Mouse (Mus musculus) urinary bladder, postnatal 4 days (tissue): ENCODE data around the gene Ank3.

ENCODE experiments used
- DNase-seq, 2 experiments: peaks; one replicate each; pipeline ENCODE4 v3.0.0; 2021 to 2022; ENCODE audit warnings: low spot score in 2 of 2

Gene Ank3

GRCm38 (mm10) chr10:69719901-69720415 lies 321.4 kb downstream of the Ank3 start:
- no peak for DNase-seq

- DNase-seq = no peak
Measured at GRCm38 (mm10) chr10:69720452-69720851, 321.9 kb downstream of the Ank3 start.

- DNase-seq = no peak
Measured at GRCm38 (mm10) chr10:69720899-69721490, 322.4 kb downstream of the Ank3 start.

GRCm38 (mm10) chr10:69724159-69724558 lies 325.6 kb downstream of the Ank3 start:
- DNase-seq = no peak

- DNase-seq = no peak
Measured at GRCm38 (mm10) chr10:69725078-69725477, 326.5 kb downstream of the Ank3 start.

- no peak for DNase-seq
Measured at GRCm38 (mm10) chr10:69726265-69726664, 327.7 kb downstream of the Ank3 start.

- no peak for DNase-seq
Measured at GRCm38 (mm10) chr10:69726806-69727205, 328.2 kb downstream of the Ank3 start.

GRCm38 (mm10) chr10:69728876-69729275 lies 330.3 kb downstream of the Ank3 start:
- DNase-seq = no peak

- no peak for DNase-seq
Measured at GRCm38 (mm10) chr10:69730351-69730871, 331.8 kb downstream of the Ank3 start.

GRCm38 (mm10) chr10:69731341-69731740 lies 332.8 kb downstream of the Ank3 start:
- DNase-seq = no peak

- no peak for DNase-seq
Measured at GRCm38 (mm10) chr10:69731863-69732262, 333.3 kb downstream of the Ank3 start.

- DNase-seq = no peak
Measured at GRCm38 (mm10) chr10:69736241-69736640, 337.7 kb downstream of the Ank3 start.

- no peak for DNase-seq
Measured at GRCm38 (mm10) chr10:69738741-69739271, 340.2 kb downstream of the Ank3 start.

GRCm38 (mm10) chr10:69742528-69742927 lies 344.0 kb downstream of the Ank3 start:
- no peak for DNase-seq

GRCm38 (mm10) chr10:69744181-69744580 lies 345.6 kb downstream of the Ank3 start:
- DNase-seq = no peak

- DNase-seq = no peak
Measured at GRCm38 (mm10) chr10:69744871-69745270, 346.3 kb downstream of the Ank3 start.

GRCm38 (mm10) chr10:69746322-69746721 lies 347.7 kb downstream of the Ank3 start:
- DNase-seq = no peak

GRCm38 (mm10) chr10:69746730-69747129 lies 348.2 kb downstream of the Ank3 start:
- no peak for DNase-seq

GRCm38 (mm10) chr10:69751416-69751815 lies 352.8 kb downstream of the Ank3 start:
- DNase-seq = no peak

- DNase-seq = no peak
Measured at GRCm38 (mm10) chr10:69753464-69753863, 354.9 kb downstream of the Ank3 start.

- no peak for DNase-seq
Measured at GRCm38 (mm10) chr10:69756956-69757672, 358.5 kb downstream of the Ank3 start.

GRCm38 (mm10) chr10:69762977-69763376 lies 364.4 kb downstream of the Ank3 start:
- DNase-seq = no peak

GRCm38 (mm10) chr10:69764402-69764801 lies 365.8 kb downstream of the Ank3 start:
- no peak for DNase-seq
